Mouse (Mus musculus): ENCODE results near the gene Gpr35. TPM values are rescaled to one million over a fixed set of nuclear protein-coding genes. Genes with fewer than 3 reads are reported as not detected.
A peak's percentile ranks its signal among the peaks of the same experiment; 100 is the strongest.

The Gpr35 gene
- polyA plus RNA-seq, 1 experiment from 2014 or later: not detected

DNA sequence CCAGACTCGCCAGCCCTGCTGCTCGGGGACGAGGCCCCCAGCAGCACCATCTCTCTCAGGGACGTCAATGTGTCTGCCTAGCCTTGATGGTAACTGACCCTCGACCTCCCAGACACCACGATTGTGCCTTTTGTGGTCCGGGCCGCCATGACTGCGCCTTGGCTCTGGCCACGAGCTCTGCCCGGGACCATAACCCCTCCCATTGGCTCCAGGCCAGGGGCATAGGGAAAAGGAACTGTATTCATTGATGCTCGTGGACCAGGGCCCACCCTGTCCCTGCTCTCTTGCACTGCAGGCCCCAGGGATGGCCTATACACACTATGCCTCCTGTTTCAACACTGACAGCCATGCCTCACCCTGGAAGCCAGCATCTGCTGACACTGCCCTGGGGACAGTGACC is 30.9 kb upstream of the Gpr35 start:
- no peak overlapping the region for H3K4me2 ChIP-seq (replicated peaks; ENCODE audit: low read depth, low read length)
- no peaks in the 10 kb centered on the region for H3K4me1 ChIP-seq (replicated peaks; ENCODE audit: control insufficient read depth, insufficient read depth, low read length)
- 90% methylated on average over 12 of the region's 12 CpGs for WGBS
- no peak for DNase-seq (ENCODE audit: low spot score)
- H3K9ac ChIP-seq (ENCODE audit: low read depth, low read length): no peak overlapping the region
- H3K4me3 ChIP-seq (ENCODE audit: low read depth, low read length): no peak overlapping the region
- ATAC-seq (ENCODE audit: low FRiP score): no peak
- H3K9me3 ChIP-seq (ENCODE audit: control insufficient read depth, low read length): no peaks in the 10 kb centered on the region
- no peaks in the 10 kb centered on the region for H3K27me3 ChIP-seq (ENCODE audit: control insufficient read depth, insufficient read depth, low read length)
- no peak overlapping the region for H3K27ac ChIP-seq (ENCODE audit: low read depth, low read length)
- peaks cover 6% of the 10 kb centered on the region; the same call in 1 of the 2 replicates for H3K36me3 ChIP-seq (ENCODE audit: control insufficient read depth, insufficient read depth, low read length)

DNA sequence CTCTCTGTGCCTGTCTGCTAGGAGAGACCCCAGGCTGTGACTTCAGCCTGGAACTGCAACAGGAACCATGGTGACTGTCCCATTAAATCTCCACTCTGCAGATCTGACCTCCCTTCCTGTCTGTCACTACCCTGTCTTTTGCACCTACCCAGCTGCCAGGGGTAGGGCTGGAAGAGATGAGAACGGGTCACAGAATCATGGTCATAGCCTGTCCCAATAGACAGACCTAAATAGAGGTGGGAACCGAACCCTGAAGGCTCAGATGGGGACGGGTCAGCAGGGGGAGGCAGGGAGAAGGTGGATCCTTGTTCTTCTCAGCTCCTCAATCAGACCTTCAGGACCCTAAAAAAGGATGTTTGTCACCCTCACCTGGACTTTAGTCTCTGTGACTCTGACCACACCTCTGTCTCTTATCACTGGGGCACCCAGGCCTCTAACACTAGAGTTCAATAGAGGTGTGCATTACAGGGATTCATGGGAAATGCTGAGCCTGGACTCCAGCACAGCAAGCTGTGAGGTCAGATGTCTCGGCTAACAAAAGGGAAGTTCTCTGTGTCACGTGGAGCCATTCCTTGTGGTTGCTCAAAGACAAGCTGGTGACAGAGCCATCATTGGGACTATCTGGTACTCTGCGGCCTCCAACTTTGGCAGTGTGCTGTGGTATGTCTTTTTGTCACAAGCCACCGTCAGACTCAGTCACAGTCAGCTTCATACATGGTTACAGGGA is 30.0 kb upstream of the Gpr35 start:
- no peaks in the 10 kb centered on the region for H3K9me3 ChIP-seq (ENCODE audit: control insufficient read depth, low read length)
- no peak overlapping the region for H3K27ac ChIP-seq (ENCODE audit: low read depth, low read length)
- peaks cover 3% of the 10 kb centered on the region; the same call in 1 of the 2 replicates for H3K36me3 ChIP-seq (ENCODE audit: control insufficient read depth, insufficient read depth, low read length)
- H3K27me3 ChIP-seq (ENCODE audit: control insufficient read depth, insufficient read depth, low read length): no peaks in the 10 kb centered on the region
- H3K4me2 ChIP-seq (replicated peaks; ENCODE audit: low read depth, low read length): no peak overlapping the region
- H3K4me1 ChIP-seq (replicated peaks; ENCODE audit: control insufficient read depth, insufficient read depth, low read length): no peaks in the 10 kb centered on the region
- ATAC-seq (ENCODE audit: low FRiP score): no peak
- 89% methylated on average over 7 of the region's 7 CpGs for WGBS
- H3K4me3 ChIP-seq (ENCODE audit: low read depth, low read length): no peak overlapping the region
- no peak for DNase-seq (ENCODE audit: low spot score)
- no peak overlapping the region for H3K9ac ChIP-seq (ENCODE audit: low read depth, low read length)

DNA sequence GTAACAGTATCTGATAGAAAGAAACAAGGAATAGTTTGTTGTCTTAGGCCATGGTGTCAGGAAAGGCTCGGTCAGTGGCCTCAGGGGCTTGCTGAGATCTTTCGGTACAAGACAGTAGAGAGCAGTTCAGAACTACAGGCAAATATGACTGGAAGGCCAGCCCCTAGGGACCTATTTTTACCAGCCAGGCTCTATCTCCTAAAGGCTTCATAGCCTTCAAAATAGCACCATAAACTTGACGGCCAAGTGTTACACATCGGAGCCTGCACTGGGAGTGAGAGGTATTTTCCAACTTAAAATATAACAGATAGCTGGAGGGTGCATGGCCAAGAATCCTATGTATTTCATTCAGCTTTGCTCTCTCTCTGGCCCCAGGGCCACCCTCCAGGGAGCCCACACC is 29.2 kb upstream of the Gpr35 start:
- DNase-seq (ENCODE audit: low spot score) (no peak), ATAC-seq (ENCODE audit: low FRiP score) (no peak)
- 90% methylated on average over 4 of the region's 4 CpGs for WGBS
- H3K27me3 ChIP-seq (ENCODE audit: control insufficient read depth, insufficient read depth, low read length): no peaks in the 10 kb centered on the region
- no peak overlapping the region for H3K4me2 ChIP-seq (replicated peaks; ENCODE audit: low read depth, low read length)
- H3K4me1 ChIP-seq (replicated peaks; ENCODE audit: control insufficient read depth, insufficient read depth, low read length): no peaks in the 10 kb centered on the region
- H3K27ac ChIP-seq (ENCODE audit: low read depth, low read length): no peak overlapping the region
- H3K4me3 ChIP-seq (ENCODE audit: low read depth, low read length): no peak overlapping the region
- H3K9ac ChIP-seq (ENCODE audit: low read depth, low read length): no peak overlapping the region
- no peaks in the 10 kb centered on the region for H3K9me3 ChIP-seq (ENCODE audit: control insufficient read depth, low read length)
- H3K36me3 ChIP-seq (ENCODE audit: control insufficient read depth, insufficient read depth, low read length): peaks cover 3% of the 10 kb centered on the region; the same call in 1 of the 2 replicates

DNA sequence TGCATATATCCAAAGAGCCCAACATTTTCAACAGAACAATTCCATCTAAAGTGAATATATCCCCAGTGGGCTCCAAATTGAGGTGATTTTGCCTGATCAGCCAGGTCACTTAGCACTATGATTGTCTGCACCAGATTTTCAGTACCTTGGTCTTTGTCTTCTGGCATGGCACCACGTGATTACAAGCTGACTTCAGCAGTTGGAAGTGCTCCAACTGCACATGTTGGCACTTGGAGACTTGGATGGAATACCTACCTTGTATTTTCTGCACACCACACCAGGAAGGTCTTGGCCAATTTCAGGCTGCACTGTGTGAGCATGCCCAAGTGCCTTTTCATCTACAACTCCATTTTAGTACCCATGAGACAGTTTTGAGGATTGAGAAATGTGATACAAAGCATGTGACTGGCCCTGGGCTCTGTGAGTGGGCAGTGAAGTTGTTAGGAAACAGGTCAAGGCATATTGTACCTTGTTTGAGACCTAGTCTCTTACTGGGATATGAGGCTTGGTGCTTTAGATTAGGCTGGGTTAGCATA is 20.4 kb upstream of the Gpr35 start:
- no peaks in the 10 kb centered on the region for H3K27me3 ChIP-seq (ENCODE audit: control insufficient read depth, insufficient read depth, low read length)
- no peak overlapping the region for H3K4me3 ChIP-seq (ENCODE audit: low read depth, low read length)
- DNase-seq (ENCODE audit: low spot score): no peak
- no peak overlapping the region for H3K27ac ChIP-seq (ENCODE audit: low read depth, low read length)
- no peaks in the 10 kb centered on the region for H3K36me3 ChIP-seq (ENCODE audit: control insufficient read depth, insufficient read depth, low read length)
- 29% methylated on average over 1 of the region's 1 CpGs for WGBS
- no peak overlapping the region for H3K9ac ChIP-seq (ENCODE audit: low read depth, low read length)
- no peak for ATAC-seq (ENCODE audit: low FRiP score)
- no peaks in the 10 kb centered on the region for H3K4me1 ChIP-seq (replicated peaks; ENCODE audit: control insufficient read depth, insufficient read depth, low read length)
- no peaks in the 10 kb centered on the region for H3K9me3 ChIP-seq (ENCODE audit: control insufficient read depth, low read length)
- no peak overlapping the region for H3K4me2 ChIP-seq (replicated peaks; ENCODE audit: low read depth, low read length)

DNA sequence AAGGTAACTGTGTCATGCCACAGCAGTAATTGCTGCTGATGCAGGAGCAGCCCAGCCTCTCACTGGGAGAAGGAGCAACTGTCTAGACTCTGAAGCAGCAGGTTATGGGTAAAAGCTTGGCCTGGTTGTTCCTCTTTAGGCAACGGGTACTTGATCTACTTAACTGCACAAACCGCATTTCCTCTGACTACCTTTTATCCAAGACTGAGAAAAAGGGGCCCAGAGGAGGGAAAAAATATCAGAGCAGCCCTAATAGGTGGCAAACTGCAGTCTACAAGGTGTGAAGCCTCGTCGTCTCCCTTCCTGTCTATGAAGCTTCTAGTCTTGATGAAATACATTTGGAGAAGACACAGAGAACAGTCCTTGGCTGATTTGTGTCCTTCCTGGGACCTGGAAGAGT is 17.1 kb upstream of the Gpr35 start:
- Histone ChIP-seq H3K4me3 (ENCODE audit: low read depth, low read length) (peak overlapping the region; percentile 72), H3K4me1 (replicated peaks; ENCODE audit: control insufficient read depth, insufficient read depth, low read length) (no peaks in the 10 kb centered on the region), H3K27ac (ENCODE audit: low read depth, low read length) (peak overlapping the region; percentile 98), H3K9ac (ENCODE audit: low read depth, low read length) (peak overlapping the region; percentile 75), H3K27me3 (ENCODE audit: control insufficient read depth, insufficient read depth, low read length) (no peaks in the 10 kb centered on the region), H3K4me2 (replicated peaks; ENCODE audit: low read depth, low read length) (peak overlapping the region; percentile 72), H3K36me3 (ENCODE audit: control insufficient read depth, insufficient read depth, low read length) (0 out of 2 replicates have a peak, but pooled peaks cover under 1% of the 10 kb centered on the region), H3K9me3 (ENCODE audit: control insufficient read depth, low read length) (no peaks in the 10 kb centered on the region)
- DNase-seq (ENCODE audit: low spot score): no peak
- WGBS: 85% methylated on average over 4 of the region's 4 CpGs
- no peak for ATAC-seq (ENCODE audit: low FRiP score)

DNA sequence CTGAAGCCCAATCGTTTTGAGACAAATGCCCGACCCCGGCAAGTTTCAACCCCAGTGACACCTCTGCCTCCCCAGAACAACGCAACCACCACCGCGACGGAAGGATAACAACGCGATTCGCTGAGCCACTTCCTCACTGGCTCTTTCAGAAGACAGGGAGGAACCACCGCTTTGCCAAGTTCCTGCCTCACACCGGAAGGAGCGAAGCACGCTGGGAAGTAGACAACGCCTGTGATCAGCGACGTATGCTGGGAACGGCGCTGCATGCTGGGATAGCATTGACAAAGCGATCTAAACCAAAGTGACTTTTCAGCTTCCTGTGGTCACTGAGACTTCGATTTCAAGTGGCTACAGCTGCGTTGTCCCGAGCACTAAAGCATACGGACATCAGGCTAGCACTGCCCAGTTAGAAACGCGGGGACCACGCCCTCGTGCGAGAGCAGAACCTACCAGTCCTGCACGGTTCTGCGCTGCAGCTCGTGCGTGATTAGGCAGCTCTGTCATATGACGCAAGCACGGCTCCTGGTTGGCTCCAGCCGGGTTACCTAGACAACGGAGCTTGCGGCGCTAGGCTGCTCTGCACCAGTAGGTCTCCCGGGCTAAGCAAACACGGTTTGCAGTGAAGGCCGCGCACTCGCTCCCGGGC is 16.4 kb upstream of the Gpr35 start, which contains the start of gene Capn10:
TSS of gene Capn10 (plus strand) at position 195 of the 646 bp plus-strand sequence.
- peak within 1 kb of the TSS; percentile 98 for H3K27ac ChIP-seq (ENCODE audit: low read depth, low read length)
- peak; percentile 95 for DNase-seq (ENCODE audit: low spot score)
- ATAC-seq (ENCODE audit: low FRiP score): peak; percentile 100
- 0 out of 2 replicates have a peak, but pooled peaks cover 2% of the 10 kb centered on the region for H3K36me3 ChIP-seq (ENCODE audit: control insufficient read depth, insufficient read depth, low read length)
- peak within 1 kb of the TSS; percentile 72 for H3K4me3 ChIP-seq (ENCODE audit: low read depth, low read length)
- H3K4me2 ChIP-seq (replicated peaks; ENCODE audit: low read depth, low read length): peak within 1 kb of the TSS; percentile 72
- no peaks in the 10 kb centered on the region for H3K4me1 ChIP-seq (replicated peaks; ENCODE audit: control insufficient read depth, insufficient read depth, low read length)
- H3K9me3 ChIP-seq (ENCODE audit: control insufficient read depth, low read length): no peaks in the 10 kb centered on the region
- H3K9ac ChIP-seq (ENCODE audit: low read depth, low read length): peak within 1 kb of the TSS; percentile 75
- WGBS: under 1% methylated on average over 45 of the region's 45 CpGs
- H3K27me3 ChIP-seq (ENCODE audit: control insufficient read depth, insufficient read depth, low read length): no peaks in the 10 kb centered on the region

DNA sequence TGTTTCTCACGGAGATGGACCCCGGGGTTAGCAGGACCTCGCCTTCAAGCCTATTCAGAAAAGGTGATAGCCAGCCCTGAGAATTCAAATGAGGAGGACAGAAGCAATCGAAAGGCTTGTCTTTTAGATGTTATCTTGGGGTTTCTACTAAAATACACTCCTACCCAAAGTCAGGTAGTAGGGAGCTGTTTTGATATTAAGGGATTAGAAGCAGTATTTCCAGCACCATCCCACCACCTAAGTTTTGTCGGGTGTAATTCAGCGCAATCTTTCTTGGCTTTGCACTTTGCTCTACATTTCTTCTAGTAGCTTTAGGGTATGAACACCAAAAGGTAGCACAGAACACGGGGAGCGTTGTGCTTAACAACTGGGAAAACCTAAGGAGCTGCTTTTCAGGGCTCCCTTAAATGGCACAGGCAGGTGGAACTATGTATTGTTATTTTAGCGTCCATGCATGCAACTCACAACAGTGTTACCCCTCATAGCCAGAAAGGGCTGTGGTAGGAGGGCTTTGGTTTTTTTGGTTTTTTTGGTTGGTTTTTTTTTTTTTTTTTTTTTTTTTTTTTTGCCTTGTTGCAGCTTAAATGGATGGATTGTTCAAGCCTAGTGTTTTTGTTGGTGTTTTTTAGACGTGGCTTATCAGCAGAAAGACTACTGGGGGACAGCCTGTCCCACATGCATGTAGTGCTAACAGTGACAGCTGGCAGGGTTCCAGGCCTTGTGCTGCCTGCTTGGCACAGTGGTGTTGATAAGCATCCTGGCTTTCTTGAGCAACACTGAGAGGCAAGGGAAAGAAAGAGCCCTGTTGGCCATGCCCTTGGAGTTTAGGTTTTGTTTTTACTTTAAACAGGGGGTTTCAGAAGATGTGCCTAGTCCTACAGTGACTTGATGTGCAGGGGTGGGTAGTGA is 15.4 kb upstream of the Gpr35 start:
- H3K4me3 ChIP-seq (ENCODE audit: low read depth, low read length): peak overlapping the region; percentile 72
- 22% methylated on average over 10 of the region's 10 CpGs for WGBS
- DNase-seq (ENCODE audit: low spot score): peak; percentile 26
- H3K9me3 ChIP-seq (ENCODE audit: control insufficient read depth, low read length): no peaks in the 10 kb centered on the region
- ATAC-seq (ENCODE audit: low FRiP score): no peak
- H3K4me2 ChIP-seq (replicated peaks; ENCODE audit: low read depth, low read length): peak overlapping the region; percentile 72
- 0 out of 2 replicates have a peak, but pooled peaks cover 2% of the 10 kb centered on the region for H3K36me3 ChIP-seq (ENCODE audit: control insufficient read depth, insufficient read depth, low read length)
- H3K27ac ChIP-seq (ENCODE audit: low read depth, low read length): peak overlapping the region; percentile 98
- peak overlapping the region; percentile 75 for H3K9ac ChIP-seq (ENCODE audit: low read depth, low read length)
- H3K4me1 ChIP-seq (replicated peaks; ENCODE audit: control insufficient read depth, insufficient read depth, low read length): no peaks in the 10 kb centered on the region
- H3K27me3 ChIP-seq (ENCODE audit: control insufficient read depth, insufficient read depth, low read length): no peaks in the 10 kb centered on the region

DNA sequence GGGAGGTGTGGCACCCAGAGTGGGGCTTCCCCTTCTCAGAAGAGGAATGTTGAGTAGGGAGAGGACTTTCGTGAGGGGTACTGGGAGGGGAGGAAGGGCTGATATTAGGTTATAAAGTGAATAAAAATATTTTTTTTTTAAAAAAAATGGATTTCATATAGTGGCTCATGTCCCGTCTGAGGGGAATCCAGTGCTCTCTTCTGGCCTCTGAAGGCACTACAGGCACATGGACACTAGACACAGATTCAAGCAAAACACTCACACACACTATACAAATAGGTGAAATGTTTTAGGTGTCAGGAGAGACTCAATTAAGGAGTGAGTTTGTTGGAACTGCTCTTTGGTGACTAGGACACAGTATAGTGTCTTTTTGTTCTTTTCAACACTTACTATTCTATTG is 14.7 kb upstream of the Gpr35 start:
- H3K9me3 ChIP-seq (ENCODE audit: control insufficient read depth, low read length): no peaks in the 10 kb centered on the region
- H3K4me2 ChIP-seq (replicated peaks; ENCODE audit: low read depth, low read length): peak overlapping the region; percentile 72
- WGBS: 61% methylated on average over 2 of the region's 2 CpGs
- no peak overlapping the region for H3K9ac ChIP-seq (ENCODE audit: low read depth, low read length)
- H3K36me3 ChIP-seq (ENCODE audit: control insufficient read depth, insufficient read depth, low read length): 0 out of 2 replicates have a peak, but pooled peaks cover 2% of the 10 kb centered on the region
- DNase-seq (ENCODE audit: low spot score): no peak
- H3K4me1 ChIP-seq (replicated peaks; ENCODE audit: control insufficient read depth, insufficient read depth, low read length): no peaks in the 10 kb centered on the region
- H3K27ac ChIP-seq (ENCODE audit: low read depth, low read length): no peak overlapping the region
- no peaks in the 10 kb centered on the region for H3K27me3 ChIP-seq (ENCODE audit: control insufficient read depth, insufficient read depth, low read length)
- no peak for ATAC-seq (ENCODE audit: low FRiP score)
- peak overlapping the region; percentile 72 for H3K4me3 ChIP-seq (ENCODE audit: low read depth, low read length)

All from hindbrain, embryonic 11.5 days (tissue).